Mouse (Mus musculus): ENCODE data around the gene Mrpl33.

DNA sequence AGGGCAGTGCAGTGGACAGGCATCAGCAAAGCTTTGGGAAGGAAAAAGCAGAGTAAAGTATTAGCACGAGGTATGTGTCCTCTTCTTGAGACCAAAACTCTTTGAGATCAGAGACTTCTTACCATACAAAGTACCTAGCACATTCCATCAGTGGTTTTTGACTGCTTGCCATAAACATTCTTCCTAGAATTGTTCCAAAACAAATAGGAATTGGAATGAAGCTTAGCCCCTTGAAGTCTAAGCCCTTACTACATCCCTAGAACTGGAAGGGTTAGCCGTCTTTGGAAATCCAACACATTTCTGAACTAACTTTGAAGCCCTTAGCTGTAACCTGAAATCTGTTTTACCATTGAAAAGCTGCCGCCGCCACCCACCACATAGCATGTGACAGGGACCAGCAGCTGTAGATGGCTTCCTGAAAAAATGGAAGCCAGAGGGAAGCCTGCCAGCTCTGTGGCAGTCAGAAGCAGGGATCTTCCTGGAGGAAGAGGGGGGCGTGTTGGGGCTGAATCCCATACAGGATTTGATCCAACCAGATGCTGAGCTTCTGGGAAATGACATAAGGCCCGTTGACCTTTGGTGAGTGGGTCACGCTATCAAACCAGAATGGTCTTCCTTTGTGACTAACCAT is 34.6 kb upstream of the Mrpl33 start:
- TF ChIP-seq POLR2A (IDR thresholded peaks at IDR 0.05; ENCODE audit: borderline replicate concordance, insufficient read depth, low read length), result no peak
- TF ChIP-seq CTCF (IDR thresholded peaks at IDR 0.05; ENCODE audit: borderline replicate concordance, insufficient read depth, low read depth, low read length), result no peak
